Mouse (Mus musculus): Measurements from ENCODE around the gene Slc25a36.

Gene Slc25a36

DNA sequence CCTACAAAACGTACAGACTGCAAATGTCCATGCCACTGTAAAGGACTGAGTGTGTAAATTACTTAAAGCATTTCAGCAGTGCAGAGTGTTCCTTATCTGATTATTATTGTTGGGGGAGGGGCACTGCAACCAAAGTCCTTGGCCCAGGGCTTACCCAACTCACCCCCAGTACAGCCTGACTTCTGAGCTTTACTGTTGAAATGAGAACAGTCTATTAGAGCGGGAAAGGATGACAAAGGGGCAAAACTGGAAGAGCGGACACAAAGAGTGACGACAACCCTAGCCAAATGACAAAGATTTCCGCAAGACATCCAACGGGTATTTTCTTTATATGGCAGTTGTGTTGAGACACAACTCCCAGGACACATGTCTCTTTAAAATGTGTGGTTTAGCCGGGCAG lies 1.3 kb upstream of the Slc25a36 start:
- DNase-seq (ENCODE audit: low spot score in 2 of 2): no peak

DNA sequence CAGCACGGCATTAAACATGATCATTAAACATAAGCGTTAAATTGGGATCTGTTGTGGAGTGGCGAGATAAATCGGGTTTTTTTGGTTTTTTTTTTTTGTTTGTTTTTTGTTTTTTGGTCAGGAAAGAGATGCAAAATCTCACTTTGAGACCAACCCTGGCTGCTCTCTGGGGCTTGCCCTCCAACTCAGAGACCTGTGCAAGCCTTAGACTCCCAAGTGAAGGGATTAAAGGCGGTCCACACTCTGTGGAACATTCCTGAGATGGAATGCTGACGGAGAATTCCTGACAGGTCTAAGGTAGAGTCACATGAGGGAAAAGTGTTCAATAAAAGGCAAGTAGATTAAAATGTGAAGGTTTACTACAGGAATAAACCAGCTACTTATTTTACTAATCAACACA lies 549 bp upstream of the Slc25a36 start:
- no peak for DNase-seq (ENCODE audit: low spot score in 2 of 2)

- DNase-seq (ENCODE audit: low spot score in 2 of 2): no peak
Measured at GRCm38 (mm10) chr9:97106481-97107160, 4.3 kb downstream of the Slc25a36 start.

DNA sequence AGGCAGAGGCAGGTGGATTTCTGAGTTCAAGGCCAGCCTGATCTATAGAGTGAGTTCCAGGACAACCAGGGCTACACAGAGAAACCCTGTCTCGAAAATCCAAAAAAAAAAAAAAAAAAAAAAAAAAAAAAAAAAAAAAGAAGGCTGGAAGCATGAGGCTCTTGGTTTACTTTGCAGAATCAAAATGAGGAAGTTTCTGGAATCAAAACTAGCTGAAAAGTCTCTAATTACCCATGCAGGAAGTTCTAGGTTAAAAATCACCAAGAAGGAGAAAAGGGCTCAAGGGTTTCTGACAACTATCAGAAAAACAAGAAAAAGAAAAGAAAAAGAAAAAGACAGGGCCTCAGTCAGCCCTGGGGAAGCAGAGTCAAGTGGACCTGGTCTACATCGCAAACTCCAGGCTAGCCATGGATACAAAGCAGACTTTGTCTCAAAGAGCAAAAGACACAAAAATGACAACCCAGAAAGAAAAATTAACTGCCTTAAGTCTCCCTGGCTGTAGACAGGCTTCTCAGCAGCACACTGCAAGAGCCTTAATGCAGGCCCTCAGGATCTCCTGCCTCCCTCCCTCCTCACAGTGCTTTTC lies 5.5 kb downstream of the Slc25a36 start:
- DNase-seq (ENCODE audit: low spot score in 2 of 2): no peak

GRCm38 (mm10) chr9:97103376-97104061 lies 7.4 kb downstream of the Slc25a36 start:
- no peak for DNase-seq (ENCODE audit: low spot score in 2 of 2)

- no peak for DNase-seq (ENCODE audit: low spot score in 2 of 2)
Measured at GRCm38 (mm10) chr9:97098985-97099384, 12.0 kb downstream of the Slc25a36 start.

DNA sequence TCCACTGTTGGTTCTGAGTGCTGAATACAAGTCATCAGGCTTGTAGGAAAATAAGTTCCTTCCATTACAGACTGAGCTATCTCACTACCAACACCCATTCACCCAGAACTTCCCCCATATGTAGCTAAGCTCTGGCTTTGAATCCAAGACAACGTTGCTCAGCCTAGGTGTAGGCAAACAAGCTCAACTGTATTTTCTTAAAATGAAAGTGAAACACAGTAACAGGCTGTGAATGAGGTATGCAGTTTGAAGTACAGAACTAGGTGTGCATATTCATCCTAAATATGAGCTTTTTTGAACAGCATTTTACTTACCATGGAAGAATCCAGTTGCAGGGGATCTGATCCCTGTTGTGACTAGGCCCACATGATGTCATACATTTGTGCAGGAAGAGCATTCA lies 14.8 kb downstream of the Slc25a36 start:
- no peak for DNase-seq (ENCODE audit: low spot score in 2 of 2)

DNA sequence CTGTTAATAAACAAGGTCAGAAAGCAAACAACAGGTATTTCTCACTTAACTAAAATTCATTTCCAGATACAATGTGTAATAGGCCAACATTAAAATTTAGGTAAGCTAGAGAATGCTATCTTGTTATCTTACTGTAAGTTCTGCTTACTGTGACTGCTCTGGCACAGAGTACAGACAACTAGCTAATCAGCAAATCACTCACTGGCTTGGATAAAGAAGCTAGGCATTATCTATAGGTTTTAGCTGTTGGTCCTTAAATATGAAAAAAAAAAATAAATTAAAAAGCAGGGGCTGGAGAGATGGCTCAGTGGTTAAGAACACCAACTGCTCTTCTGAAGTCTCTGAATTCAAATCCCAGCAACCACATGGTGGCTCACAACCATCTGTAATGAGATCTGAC lies 23.1 kb downstream of the Slc25a36 start:
- no peak for DNase-seq (ENCODE audit: low spot score in 2 of 2)

GRCm38 (mm10) chr9:97084628-97085027 lies 26.3 kb downstream of the Slc25a36 start:
- DNase-seq (ENCODE audit: low spot score in 2 of 2): no peak

DNA sequence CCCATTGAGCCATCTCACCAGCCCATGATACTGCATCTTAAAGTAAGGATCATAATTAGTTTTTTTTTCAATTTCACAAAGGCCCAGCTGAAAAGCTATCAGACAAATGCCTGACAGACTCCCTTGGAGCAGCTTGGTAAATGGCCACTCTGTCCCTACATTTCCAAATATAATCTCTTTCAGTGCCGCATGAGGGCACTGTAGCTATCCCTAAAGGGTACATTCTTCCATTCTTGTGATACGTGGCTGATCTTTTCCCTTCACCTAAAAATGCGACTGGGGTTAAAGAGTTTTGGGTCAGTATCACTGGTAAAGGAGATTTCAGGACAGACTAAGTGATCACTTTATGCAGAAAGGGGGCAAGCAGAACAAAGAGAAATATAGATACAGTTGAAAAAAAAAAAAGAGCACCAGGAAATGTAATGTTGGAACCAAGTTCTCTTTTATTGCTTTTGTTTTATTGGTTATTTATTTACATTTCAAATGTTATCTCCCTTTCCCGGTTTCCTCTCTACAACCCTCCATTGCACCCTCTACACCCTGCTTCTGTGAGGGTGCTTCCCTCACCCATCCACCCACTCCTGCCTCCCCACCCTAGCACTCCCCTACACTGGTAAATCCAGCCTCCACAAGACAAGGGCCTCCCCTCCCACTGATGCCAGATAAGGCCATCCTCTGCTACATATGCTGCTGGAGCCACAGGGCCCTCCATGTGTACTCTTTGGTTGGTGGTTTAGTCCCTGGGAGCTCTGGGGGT lies 29.7 kb downstream of the Slc25a36 start:
- DNase-seq (ENCODE audit: low spot score in 2 of 2): no peak

DNA sequence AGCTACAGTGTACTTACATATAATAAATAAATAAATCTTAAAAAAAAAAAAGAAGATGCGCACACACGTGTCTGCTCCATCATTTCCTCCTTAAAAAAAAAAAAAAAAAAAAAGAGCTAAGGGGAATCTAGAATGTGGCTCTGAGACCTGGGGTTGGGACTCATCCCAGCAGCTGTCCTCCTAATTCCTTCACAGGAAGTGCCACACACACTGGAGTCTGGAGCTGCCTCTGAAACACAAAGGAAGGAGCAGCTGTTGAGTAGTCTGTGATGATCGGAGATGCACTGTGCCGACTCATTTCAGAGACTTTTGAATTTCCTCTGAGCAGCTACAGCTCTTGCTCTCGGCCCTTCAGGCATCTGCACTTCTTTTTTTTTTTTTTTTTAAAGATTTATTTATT lies 41.0 kb downstream of the Slc25a36 start:
- no peak for DNase-seq (ENCODE audit: low spot score in 2 of 2)

DNA sequence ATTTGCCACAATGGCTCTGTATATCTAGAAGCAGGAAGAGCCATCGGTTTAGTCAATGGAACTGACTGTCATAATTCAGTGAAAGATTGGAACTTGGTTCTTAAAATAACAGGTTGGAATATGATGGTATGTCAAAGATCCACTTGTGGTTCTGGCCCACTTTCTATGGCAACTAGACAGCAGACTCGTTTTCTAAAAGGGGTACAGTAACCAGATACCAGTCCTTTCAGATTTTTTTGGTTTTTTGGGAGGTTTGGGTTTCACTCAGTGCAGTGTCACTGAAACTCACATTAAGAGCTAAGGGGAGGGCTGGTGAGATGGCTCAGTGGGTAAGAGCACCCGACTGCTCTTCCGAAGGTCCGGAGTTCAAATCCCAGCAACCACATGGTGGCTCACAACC lies 41.5 kb downstream of the Slc25a36 start:
- DNase-seq (ENCODE audit: low spot score in 2 of 2): no peak

- DNase-seq (ENCODE audit: low spot score in 2 of 2): peak; percentile 18 to 62
Measured at GRCm38 (mm10) chr9:97068201-97069095, 42.5 kb downstream of the Slc25a36 start.

GRCm38 (mm10) chr9:97067761-97068160 lies 43.2 kb downstream of the Slc25a36 start:
- no peak for DNase-seq (ENCODE audit: low spot score in 2 of 2)

DNA sequence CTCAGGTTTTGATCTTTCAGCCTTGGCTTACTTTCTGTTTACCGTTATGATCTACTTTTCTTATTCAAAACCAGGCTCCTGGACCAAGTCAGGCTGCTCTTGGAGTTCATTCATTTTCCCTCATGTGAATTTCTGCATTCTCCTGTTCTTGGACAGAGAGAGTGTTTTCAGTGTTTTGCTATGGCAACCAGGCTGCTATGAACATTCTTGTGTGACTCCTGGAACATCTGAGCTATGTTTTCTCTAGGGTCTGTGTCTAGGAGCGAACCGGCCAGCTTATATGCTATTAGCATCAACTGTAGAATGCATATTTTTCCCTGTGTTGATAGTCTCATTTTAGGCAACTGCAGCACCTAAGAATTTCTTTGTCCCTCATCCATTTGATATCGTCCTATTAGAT lies 45.1 kb downstream of the Slc25a36 start:
- no peak for DNase-seq (ENCODE audit: low spot score in 2 of 2)

- DNase-seq (ENCODE audit: low spot score in 2 of 2): no peak
Measured at GRCm38 (mm10) chr9:97065216-97065615, 45.7 kb downstream of the Slc25a36 start.

DNA sequence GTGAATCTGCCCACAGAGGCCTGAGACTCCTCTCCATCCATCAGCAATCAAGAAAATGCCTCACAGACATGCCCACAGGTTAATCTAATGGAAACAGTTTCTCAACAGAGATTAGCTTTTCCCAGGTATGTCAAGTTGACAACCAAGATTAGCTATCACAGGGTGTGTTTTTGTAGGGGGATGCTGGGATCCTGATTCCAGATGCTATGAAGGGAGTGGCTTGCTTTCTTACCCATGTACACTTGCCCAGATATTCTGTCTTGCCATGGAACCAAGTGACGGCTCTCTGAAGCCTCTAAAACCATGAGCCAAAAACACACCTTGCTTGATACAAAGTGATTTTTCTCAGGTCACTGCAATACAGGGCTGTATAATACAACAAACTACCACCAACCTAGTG lies 46.8 kb downstream of the Slc25a36 start:
- DNase-seq (ENCODE audit: low spot score in 2 of 2): no peak

DNA sequence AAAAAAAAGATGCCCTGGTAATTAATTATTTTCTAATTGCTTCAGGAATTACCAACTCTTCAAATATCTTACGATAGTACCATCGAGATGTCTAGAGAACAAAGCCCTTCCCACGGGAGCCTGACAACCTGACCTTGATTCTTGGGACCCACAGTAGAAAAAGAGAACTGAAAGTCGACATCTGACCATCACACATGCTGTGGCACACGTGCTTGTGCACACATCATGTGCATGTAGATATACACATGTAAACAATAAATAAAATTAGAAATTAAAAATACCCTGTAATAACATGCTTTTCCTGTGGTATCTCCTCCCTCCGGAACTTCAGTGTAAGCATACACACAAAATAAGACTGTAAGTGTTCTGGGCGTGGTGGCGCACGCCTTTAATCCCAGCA lies 49.3 kb downstream of the Slc25a36 start:
- no peak for DNase-seq (ENCODE audit: low spot score in 2 of 2)

- DNase-seq (ENCODE audit: low spot score in 2 of 2): no peak
Measured at GRCm38 (mm10) chr9:97056541-97057338, 54.2 kb downstream of the Slc25a36 start.

GRCm38 (mm10) chr9:97055906-97056305 lies 55.1 kb downstream of the Slc25a36 start:
- no peak for DNase-seq (ENCODE audit: low spot score in 2 of 2)

GRCm38 (mm10) chr9:97051176-97051575 lies 59.8 kb downstream of the Slc25a36 start:
- no peak for DNase-seq (ENCODE audit: low spot score in 2 of 2)
